Mouse (Mus musculus) limb, embryonic 12.5 days (tissue): ENCODE measurements at regions not wholly inside any gene's neighbourhood (a gene's known extent, or its start where the extent isn't known, plus 50 kb on each side); places are given as distances from the start of the nearest gene placed in this dataset.

Experiments used
- ATAC-seq: fragments of 200-750 bp; cut with Nextera tagmentation; 2 replicates; pipeline ENCODE4 v1.8.0; 2017; ENCODE audit warnings: low read depth, moderate TSS enrichment; ENCODE audit not compliant: insufficient number of reproducible peaks, insufficient read depth, low FRiP score, low TSS enrichment
- H3K27ac ChIP-seq: fragments of 300-500 bp; sonication (generic); 2 replicates; pipeline ENCODE4 v1.5.1; 2016; ENCODE audit warnings: mild to moderate bottlenecking, moderate library complexity
- H3K27me3 ChIP-seq: fragments of 300-500 bp; sonication (generic); 2 replicates; pipeline ENCODE4 v1.6.1; 2016; ENCODE audit warnings: mild to moderate bottlenecking, moderate library complexity
- H3K36me3 ChIP-seq: fragments of 300-500 bp; sonication (generic); 2 replicates; pipeline ENCODE4 v1.6.1; 2016; ENCODE audit warnings: mild to moderate bottlenecking, moderate library complexity
- H3K4me1 ChIP-seq: fragments of 300-500 bp; sonication (generic); replicated peaks from 2 replicates; pipeline ENCODE4 v1.6.1; 2016
- H3K4me2 ChIP-seq: fragments of 300-500 bp; sonication (generic); 2 replicates; pipeline ENCODE4 v1.6.1; 2016; ENCODE audit warnings: mild to moderate bottlenecking, moderate library complexity
- H3K4me3 ChIP-seq: fragments of 300-500 bp; sonication (generic); replicated peaks from 2 replicates; pipeline ENCODE4 v1.5.1; 2016; ENCODE audit warnings: mild to moderate bottlenecking
- H3K9ac ChIP-seq: fragments of 300-500 bp; sonication (generic); replicated peaks from 2 replicates; pipeline ENCODE4 v1.6.1; 2016; ENCODE audit warnings: mild to moderate bottlenecking, moderate library complexity
- H3K9me3 ChIP-seq: fragments of 300-500 bp; sonication (generic); 2 replicates; pipeline ENCODE4 v1.6.1; 2016; ENCODE audit warnings: mild to moderate bottlenecking, moderate library complexity
- WGBS: fragments of 180-500 bp; shearing (Covaris S2); methylation state at CpG from one replicate; pipeline ENCODE4 v1.1.7; 2016; 5-methylcytosine and 5-hydroxymethylcytosine counted together

DNA sequence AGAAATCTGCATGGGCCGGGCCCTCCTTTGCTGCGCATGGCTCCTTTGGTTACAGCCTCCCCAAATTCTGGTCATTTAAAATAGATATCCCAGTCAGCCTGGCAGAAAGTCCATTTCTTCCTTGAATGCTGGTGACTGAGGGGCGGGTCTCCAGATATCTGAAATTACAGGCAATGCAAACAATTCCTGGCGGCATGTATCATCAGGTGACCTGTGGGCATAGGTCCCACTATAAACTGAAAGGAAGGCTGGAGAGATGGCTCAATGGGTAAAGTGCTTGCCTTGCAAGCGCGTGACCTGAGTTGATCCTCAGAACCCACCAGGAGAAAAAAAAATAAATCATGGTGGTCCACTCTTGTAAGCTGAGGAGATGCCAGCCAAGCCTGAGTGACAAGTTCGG is 158.3 kb downstream of the Irs2 start:
- 84% methylated on average over 7 of the region's 7 CpGs for WGBS
- no peak overlapping the region for H3K4me3 ChIP-seq
- 0 out of 2 replicates have a peak, but pooled peaks cover 2% of the 10 kb centered on the region for H3K4me1 ChIP-seq
- no peaks in the 10 kb centered on the region for H3K36me3 ChIP-seq
- no peak overlapping the region for H3K27ac ChIP-seq
- no peaks in the 10 kb centered on the region for H3K9me3 ChIP-seq
- no peak for ATAC-seq
- no peak overlapping the region for H3K9ac ChIP-seq
- H3K27me3 ChIP-seq, result no peaks in the 10 kb centered on the region; the same call in 1 of the 2 replicates
- H3K4me2 ChIP-seq, result no peak overlapping the region

DNA sequence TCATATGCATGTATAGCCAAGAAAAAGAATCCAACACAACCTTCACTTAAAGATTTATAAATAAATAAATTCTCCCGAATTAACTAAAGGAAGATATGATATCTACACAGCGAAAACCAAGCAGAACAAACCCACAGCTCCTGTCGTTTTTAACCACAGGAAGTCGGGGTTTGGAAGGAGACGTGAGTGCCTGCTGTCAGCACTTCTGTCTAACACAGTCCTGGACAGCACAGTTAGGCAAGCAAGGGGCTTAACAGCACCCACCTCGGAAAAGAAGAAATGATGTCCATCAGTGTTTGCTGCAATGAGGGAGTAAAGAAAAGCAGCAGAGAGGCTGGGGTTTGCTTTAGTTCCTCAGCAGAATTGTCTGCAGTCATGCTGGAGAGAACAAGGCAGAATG is 162.7 kb downstream of the Irs2 start:
- H3K9ac ChIP-seq, result no peak overlapping the region
- no peak overlapping the region for H3K4me2 ChIP-seq
- 50% methylated on average over 6 of the region's 6 CpGs for WGBS
- no peaks in the 10 kb centered on the region for H3K4me1 ChIP-seq
- H3K9me3 ChIP-seq, result no peaks in the 10 kb centered on the region
- H3K27me3 ChIP-seq, result no peaks in the 10 kb centered on the region
- ATAC-seq, result no peak
- no peak overlapping the region for H3K4me3 ChIP-seq
- no peak overlapping the region for H3K27ac ChIP-seq
- no peaks in the 10 kb centered on the region for H3K36me3 ChIP-seq

DNA sequence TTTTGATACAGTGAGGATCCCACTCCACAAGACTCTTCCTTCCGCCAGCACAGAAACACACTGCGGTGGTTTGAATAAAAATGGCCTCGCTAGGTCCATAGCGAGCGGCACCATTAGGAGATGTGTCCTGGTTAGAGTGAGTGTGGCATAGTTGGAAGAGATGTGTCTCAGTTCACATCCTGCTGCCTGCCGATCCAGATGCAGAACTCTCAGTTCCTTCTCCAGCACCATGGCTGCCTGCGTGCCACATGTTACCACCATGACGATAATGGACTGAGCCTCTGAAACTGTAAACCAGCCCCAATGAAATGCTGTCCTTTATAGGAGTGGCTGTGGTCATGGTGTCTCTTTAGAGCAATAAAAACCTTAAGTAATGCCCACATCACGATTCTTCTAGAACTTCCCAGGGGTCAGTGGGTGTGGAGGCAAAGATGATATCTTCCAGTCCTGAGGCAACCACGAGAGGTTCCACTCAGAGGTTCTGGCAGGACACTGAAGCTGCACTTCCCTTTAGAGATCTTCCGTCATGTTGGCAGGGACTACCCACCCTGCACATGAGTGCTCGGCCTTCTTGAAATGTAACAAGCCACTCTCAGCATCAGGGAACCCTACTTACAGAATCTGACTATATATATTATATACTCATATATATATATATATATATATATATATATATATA is 167.3 kb downstream of the Irs2 start:
- no peak for ATAC-seq
- H3K27ac ChIP-seq, result no peak overlapping the region
- no peaks in the 10 kb centered on the region for H3K36me3 ChIP-seq
- no peak overlapping the region for H3K4me2 ChIP-seq
- H3K9ac ChIP-seq, result no peak overlapping the region
- no peak overlapping the region for H3K4me3 ChIP-seq
- H3K4me1 ChIP-seq, result 0 out of 2 replicates have a peak, but pooled peaks cover 9% of the 10 kb centered on the region
- WGBS, result 92% methylated on average over 12 of the region's 12 CpGs
- H3K9me3 ChIP-seq, result no peaks in the 10 kb centered on the region
- H3K27me3 ChIP-seq, result 0 out of 2 replicates have a peak, but pooled peaks cover 4% of the 10 kb centered on the region

DNA sequence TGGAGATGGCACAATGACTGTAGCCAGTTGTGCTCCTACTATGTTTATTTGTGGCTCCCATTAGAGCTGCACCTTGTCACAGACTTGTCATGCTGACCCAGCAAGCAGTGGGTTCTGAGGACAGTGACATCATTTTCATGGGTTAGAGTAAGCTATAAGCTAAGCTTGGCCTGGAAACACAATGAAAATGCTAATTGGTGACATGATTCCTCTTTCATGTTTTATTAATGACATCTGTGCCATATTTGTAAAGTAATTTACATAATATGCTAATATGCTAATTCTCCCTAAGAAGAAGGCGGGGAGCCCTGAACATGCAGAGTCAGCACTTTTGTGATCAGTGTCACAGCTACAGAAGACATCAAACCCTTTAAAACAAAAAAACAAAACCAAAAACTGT is 168.2 kb downstream of the Irs2 start:
- no peak for ATAC-seq
- no peaks in the 10 kb centered on the region for H3K36me3 ChIP-seq
- 0 out of 2 replicates have a peak, but pooled peaks cover 9% of the 10 kb centered on the region for H3K4me1 ChIP-seq
- H3K9ac ChIP-seq, result no peak overlapping the region
- H3K27me3 ChIP-seq, result 0 out of 2 replicates have a peak, but pooled peaks cover 4% of the 10 kb centered on the region
- no peak overlapping the region for H3K4me3 ChIP-seq
- no peak overlapping the region for H3K4me2 ChIP-seq
- no peak overlapping the region for H3K27ac ChIP-seq
- 91% methylated on average over 1 of the region's 1 CpGs for WGBS
- H3K9me3 ChIP-seq, result no peaks in the 10 kb centered on the region

DNA sequence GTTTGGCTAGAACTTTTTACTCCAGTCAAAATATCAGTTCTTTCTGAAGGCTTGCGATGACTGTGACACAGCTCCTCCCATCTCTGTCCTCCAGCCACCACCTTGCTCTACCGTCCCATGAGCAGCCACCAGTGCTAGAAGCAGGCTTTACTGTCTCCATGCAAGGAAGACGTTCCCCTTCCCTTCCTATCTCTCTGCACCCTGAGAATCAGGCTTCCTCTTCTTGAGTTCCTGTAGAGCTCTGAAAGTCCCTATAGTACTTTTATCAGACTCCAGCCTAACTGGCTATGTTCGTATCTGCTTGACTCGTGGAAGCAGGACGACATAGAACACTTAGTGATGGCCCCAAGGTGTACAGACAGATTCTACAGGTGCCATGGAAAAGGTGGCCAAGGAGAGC is 173.2 kb downstream of the Irs2 start:
- no peak overlapping the region for H3K4me2 ChIP-seq
- no peak overlapping the region for H3K4me3 ChIP-seq
- no peaks in the 10 kb centered on the region for H3K9me3 ChIP-seq
- H3K27me3 ChIP-seq, result peaks cover 9% of the 10 kb centered on the region; the same call in 1 of the 2 replicates
- no peak overlapping the region for H3K27ac ChIP-seq
- H3K36me3 ChIP-seq, result no peaks in the 10 kb centered on the region
- 89% methylated on average over 6 of the region's 6 CpGs for WGBS
- ATAC-seq, result no peak
- no peak overlapping the region for H3K9ac ChIP-seq
- H3K4me1 ChIP-seq, result peaks cover 21% of the 10 kb centered on the region; the same call in 1 of the 2 replicates

DNA sequence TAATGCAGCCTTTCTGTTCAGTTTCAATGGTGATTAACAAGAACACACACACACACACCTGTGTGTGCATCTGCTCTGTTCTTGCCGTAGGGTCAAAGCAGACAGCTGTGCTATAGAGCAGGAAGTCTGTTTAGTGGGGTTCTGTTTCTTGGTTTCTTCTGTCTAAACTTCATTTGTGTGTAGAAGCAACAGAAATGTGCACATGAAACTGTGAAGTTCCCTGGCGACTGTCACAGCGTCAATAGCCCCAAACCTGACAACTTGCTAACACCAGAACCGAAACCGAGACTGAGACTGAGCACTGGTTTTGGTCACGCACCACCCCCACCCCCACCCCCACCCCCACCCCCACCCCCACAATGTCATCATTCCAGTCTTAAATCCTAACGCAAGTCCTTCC is 176.4 kb downstream of the Irs2 start:
- Histone ChIP-seq H3K9ac (no peak overlapping the region), H3K27ac (no peak overlapping the region), H3K4me3 (no peak overlapping the region), H3K4me2 (no peak overlapping the region), H3K36me3 (no peaks in the 10 kb centered on the region), H3K9me3 (no peaks in the 10 kb centered on the region), H3K27me3 (peaks cover 9% of the 10 kb centered on the region; the same call in 1 of the 2 replicates), H3K4me1 (peaks cover 17% of the 10 kb centered on the region)
- no peak for ATAC-seq
- 80% methylated on average over 7 of the region's 7 CpGs for WGBS

DNA sequence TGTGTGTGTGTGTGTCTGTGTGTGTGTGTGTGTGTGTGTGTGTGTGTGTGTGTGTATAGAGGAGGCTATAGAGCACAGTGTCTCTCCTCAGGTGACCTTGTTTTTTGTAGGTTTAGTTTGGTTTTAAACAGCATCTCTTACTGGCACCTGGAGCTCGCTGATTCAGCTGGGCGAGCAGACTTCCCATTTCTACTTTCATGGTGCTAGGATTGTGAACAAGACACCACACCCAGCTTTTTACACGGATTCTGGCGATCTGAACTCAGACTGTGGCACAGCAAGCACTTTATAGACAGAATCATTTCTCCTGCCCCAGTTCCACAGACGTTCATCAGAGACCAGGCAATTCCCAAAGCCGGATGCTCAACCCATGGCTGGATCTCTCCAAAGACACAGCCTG is 177.0 kb downstream of the Irs2 start:
- H3K27me3 ChIP-seq, result peaks cover 7% of the 10 kb centered on the region; the same call in 1 of the 2 replicates
- no peak overlapping the region for H3K4me3 ChIP-seq
- H3K4me1 ChIP-seq, result peaks cover 17% of the 10 kb centered on the region
- H3K9me3 ChIP-seq, result no peaks in the 10 kb centered on the region
- no peak overlapping the region for H3K4me2 ChIP-seq
- WGBS, result 74% methylated on average over 6 of the region's 6 CpGs
- ATAC-seq, result no peak
- H3K9ac ChIP-seq, result no peak overlapping the region
- H3K36me3 ChIP-seq, result no peaks in the 10 kb centered on the region
- H3K27ac ChIP-seq, result no peak overlapping the region

DNA sequence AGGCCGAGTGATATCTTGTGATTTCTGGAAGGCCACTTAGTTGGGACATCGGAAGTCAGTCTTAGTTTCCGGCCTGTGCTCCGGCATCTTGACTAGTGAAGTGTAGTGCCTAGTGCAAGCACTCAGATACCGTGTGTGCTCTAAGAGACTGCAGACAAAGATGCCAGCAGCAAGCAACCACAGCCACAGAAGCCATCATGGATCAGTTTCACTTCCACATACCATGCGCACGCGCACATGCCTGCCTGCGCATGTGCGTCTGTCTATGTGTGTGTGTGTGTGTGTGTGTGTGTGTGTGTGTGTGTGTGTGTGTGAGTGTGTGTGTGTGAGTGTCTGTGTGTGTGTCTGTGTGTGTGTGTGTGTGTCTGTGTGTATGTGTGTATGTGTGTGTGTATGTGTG is 177.4 kb downstream of the Irs2 start:
- 90% methylated on average over 10 of the region's 10 CpGs for WGBS
- Histone ChIP-seq H3K36me3 (no peaks in the 10 kb centered on the region), H3K27ac (no peak overlapping the region), H3K4me1 (peaks cover 17% of the 10 kb centered on the region), H3K9me3 (no peaks in the 10 kb centered on the region), H3K4me3 (no peak overlapping the region), H3K9ac (no peak overlapping the region), H3K4me2 (no peak overlapping the region), H3K27me3 (peaks cover 4% of the 10 kb centered on the region; the same call in 1 of the 2 replicates)
- no peak for ATAC-seq

DNA sequence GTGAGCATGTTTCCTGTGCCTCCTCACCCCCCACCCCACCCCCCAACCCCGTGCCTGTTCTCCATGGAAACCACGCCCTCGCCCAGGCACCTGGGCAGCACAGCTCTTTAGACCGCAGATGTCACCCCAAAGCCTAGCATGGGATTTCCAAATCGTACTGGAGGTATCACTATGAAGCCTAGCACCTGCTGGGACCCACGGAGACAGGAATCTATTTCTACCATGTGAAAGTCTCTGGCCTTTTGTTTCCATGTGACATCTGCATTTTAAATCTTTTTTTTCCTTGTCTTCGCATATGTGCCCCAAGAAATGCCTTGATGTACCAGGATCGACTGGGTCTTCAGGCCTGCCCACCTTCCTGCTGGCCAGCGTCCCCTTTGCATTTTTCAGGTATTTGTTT is 179.7 kb downstream of the Irs2 start:
- Histone ChIP-seq H3K4me2 (no peak overlapping the region), H3K36me3 (no peaks in the 10 kb centered on the region), H3K9me3 (no peaks in the 10 kb centered on the region), H3K27me3 (peaks cover 4% of the 10 kb centered on the region; the same call in 1 of the 2 replicates), H3K4me3 (no peak overlapping the region), H3K27ac (no peak overlapping the region), H3K4me1 (peaks cover 14% of the 10 kb centered on the region), H3K9ac (no peak overlapping the region)
- 19% methylated on average over 9 of the region's 9 CpGs for WGBS
- ATAC-seq, result no peak

DNA sequence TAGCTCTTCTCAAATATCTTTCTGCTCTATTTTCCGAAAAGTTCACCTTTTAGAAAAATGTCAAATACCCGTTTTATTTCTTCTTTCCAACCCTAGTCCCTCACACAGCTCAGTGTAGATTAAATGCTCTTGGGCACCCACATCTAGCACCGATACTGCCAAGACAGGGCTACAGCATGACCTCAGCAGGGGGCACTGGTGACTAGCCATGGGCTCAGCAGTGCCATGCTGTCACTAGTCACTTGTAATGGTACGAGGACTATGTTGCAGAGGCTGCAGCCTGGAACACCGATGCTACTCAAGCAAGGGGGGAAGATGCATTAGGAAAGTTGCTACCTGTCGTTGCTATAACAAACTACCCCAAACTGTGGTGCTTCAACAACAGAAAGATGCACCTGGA is 180.7 kb downstream of the Irs2 start:
- Histone ChIP-seq H3K27me3 (peaks cover 4% of the 10 kb centered on the region; the same call in 1 of the 2 replicates), H3K9ac (no peak overlapping the region), H3K4me3 (no peak overlapping the region), H3K36me3 (no peaks in the 10 kb centered on the region), H3K27ac (no peak overlapping the region), H3K9me3 (no peaks in the 10 kb centered on the region), H3K4me1 (peaks cover 10% of the 10 kb centered on the region), H3K4me2 (no peak overlapping the region)
- no peak for ATAC-seq
- WGBS, result 87% methylated on average over 6 of the region's 6 CpGs

DNA sequence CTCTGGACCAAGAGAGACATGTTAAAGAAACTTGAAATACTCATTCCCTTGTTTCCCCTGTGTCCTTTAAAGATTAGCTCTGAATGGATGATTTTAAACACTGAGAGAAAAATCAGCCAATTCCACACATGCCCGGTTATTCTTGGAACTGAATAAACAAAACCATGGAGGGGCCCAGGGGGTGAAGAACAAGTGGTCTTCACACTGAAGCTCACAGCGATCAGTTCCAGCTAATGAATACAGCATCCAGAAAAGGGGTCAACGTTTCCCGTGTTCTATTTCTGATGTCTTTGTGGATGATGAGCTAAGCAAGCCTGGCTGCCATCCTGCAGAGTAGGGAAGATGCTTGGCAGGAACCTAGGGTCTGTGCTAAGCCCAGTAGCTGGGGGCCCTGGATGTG is 182.3 kb downstream of the Irs2 start:
- no peak overlapping the region for H3K27ac ChIP-seq
- no peak overlapping the region for H3K4me2 ChIP-seq
- no peak overlapping the region for H3K4me3 ChIP-seq
- H3K27me3 ChIP-seq, result no peaks in the 10 kb centered on the region
- H3K9ac ChIP-seq, result no peak overlapping the region
- no peaks in the 10 kb centered on the region for H3K36me3 ChIP-seq
- no peaks in the 10 kb centered on the region for H3K9me3 ChIP-seq
- 82% methylated on average over 4 of the region's 4 CpGs for WGBS
- H3K4me1 ChIP-seq, result peaks cover 4% of the 10 kb centered on the region
- no peak for ATAC-seq
